Mouse (Mus musculus): ENCODE data around the gene Stx1b.

GRCm38 (mm10) chr7:127798591-127798990, 25.8 kb downstream of the Stx1b start:
- no peak for TF ChIP-seq POLR2A (IDR thresholded peaks at IDR 0.05; ENCODE audit: borderline replicate concordance, extremely low read depth, insufficient read depth, insufficient read length, poor library complexity, severe bottlenecking)
- TF ChIP-seq CTCF (IDR thresholded peaks at IDR 0.05; ENCODE audit: borderline replicate concordance, extremely low read depth, insufficient read depth, insufficient read length) = no peak

Measured in brain, embryonic 14.5 days (tissue).